Mouse (Mus musculus): ENCODE results near the gene Tdp2. TPM values are rescaled to one million over a fixed set of nuclear protein-coding genes. Genes with fewer than 3 reads are reported as not detected.

Tdp2 gene
- total RNA-seq, 2 experiments from 2014 or later = 21.5 to 22.4 TPM

DNA sequence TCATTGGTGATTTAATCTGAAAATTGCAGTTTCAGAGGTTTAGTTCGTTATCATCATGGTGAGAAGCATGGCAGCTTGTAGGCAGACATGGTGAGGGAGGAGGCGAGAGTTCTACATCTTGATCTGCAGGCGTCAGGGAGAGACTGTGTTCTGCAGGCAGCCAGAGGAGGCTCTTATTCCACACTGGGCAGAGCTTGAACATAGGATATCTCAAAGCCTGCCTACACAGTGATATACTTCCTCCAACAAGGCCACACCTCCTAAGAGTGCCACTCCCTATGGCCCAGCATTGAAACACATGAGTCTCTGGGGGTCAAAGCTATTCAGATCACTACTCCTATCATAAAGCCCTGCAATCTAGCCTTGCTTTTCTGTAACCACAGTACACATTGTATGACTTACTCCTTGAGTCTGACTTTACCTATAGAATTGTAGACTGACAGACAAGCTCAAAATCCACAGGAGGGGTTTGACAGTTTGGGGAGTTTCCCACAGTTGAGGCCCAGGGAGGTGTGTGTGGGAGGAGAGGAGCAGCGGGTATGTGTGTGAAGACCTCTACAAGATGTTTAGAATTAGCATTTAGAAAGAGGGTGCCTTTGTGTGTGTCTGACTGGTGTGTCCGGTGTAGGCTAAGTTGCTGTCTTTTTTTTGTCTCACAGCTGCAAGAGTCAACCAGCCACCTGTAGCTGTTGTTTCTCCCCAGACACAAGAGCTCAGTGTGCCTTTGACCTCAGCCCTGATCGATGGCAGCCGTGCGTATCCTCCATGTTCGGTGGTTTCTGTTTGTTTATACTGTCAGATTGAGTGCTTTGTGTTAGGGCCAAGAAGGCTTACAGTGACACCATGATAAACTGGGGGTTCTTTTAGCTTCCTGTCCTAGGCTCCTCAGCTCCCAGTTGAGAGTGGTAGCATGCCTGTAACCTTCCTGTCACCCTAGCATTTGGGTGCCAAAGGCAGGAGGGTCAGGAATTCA lies 35.2 kb downstream of the Tdp2 start:
- intact Hi-C loops (cut with DNase I) = no loop called here
- no peak for DNase-seq (ENCODE audit: extremely low spot score in 1 of 2, low spot score in 2 of 2)

GRCm38 (mm10) chr13:24867789-24868188 lies 36.3 kb downstream of the Tdp2 start:
- DNase-seq (ENCODE audit: extremely low spot score in 1 of 2, low spot score in 2 of 2) = no peak
- intact Hi-C loops (cut with DNase I) = no loop called here

- intact Hi-C loops (cut with DNase I) = no loop called here
- DNase-seq (ENCODE audit: extremely low spot score in 1 of 2, low spot score in 2 of 2) = no peak
Observed at GRCm38 (mm10) chr13:24868233-24868632, 36.8 kb downstream of the Tdp2 start.

DNA sequence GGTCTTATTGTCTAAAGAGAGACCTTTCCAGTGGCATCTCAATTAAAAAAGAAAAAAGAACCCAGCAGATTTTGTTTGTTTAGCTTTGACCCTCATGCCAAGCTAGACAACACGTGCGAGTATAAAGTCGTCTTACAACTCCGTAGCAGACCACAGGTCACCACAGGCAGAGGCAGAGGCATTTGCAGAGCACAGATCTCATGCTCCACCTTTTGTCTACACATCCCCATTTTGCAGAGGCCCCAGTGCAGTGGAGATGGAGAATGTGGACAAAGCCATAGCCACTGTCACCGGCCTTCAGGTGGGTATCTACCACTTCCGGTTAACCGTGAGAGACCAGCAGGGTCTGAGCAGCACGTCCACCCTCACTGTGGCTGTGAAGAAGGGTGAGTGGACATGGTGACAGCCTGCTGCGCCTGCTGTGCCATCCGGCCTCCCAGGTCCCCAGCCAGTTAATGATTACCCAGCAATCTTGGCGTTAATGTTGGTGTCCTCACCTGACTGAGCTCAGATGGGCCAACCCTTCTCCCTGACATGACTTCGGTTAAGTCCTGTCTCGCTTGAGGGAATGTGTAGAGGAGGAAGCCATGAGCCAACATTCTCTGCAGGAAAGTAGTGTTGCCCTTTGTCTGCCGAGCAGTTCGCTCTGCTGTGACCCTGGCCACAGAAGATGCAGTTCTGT lies 48.0 kb downstream of the Tdp2 start:
- intact Hi-C loops (cut with DNase I) = no loop called here
- DNase-seq (ENCODE audit: extremely low spot score in 1 of 2, low spot score in 2 of 2) = no peak

DNA sequence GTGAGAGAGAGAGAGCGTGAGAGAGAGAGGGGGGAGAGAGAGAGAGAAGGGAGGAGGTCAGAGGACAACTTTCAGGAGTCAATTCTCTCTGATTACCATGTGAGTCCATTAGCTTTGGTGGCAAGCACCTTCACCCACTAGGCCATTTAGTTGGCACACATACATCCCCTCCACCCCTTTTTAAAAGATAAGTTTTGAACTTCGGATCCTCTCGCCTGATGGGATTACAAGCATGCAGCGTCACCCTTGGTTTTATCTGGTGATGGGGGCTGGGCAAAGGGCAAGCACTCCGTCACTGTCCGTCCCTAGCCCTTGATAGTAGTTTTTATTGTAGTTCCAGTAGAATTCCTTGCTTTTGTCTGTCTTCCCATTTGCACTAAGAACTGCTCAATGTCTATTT lies 48.7 kb downstream of the Tdp2 start:
- intact Hi-C loops (cut with DNase I) = no loop called here
- no peak for DNase-seq (ENCODE audit: extremely low spot score in 1 of 2, low spot score in 2 of 2)

DNA sequence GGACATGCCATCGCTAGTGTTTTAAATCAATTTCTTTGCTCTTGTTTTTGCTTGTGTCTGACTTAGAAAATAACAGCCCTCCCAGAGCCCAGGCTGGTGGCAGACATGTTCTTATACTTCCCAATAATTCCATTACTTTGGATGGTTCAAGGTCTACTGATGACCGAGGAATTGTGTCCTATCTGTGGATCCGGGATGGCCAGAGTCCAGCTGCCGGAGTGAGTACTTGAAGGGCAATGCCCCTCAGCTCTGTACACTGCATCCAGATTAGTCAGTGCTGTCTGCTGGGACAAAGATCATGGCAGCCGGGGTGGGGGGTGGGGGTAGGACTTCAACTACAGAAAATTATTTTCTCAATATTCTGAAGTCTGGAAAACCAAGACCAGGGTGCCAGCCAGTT lies 49.2 kb downstream of the Tdp2 start:
- intact Hi-C loops (cut with DNase I) = no loop called here
- DNase-seq (ENCODE audit: extremely low spot score in 1 of 2, low spot score in 2 of 2) = no peak

DNA sequence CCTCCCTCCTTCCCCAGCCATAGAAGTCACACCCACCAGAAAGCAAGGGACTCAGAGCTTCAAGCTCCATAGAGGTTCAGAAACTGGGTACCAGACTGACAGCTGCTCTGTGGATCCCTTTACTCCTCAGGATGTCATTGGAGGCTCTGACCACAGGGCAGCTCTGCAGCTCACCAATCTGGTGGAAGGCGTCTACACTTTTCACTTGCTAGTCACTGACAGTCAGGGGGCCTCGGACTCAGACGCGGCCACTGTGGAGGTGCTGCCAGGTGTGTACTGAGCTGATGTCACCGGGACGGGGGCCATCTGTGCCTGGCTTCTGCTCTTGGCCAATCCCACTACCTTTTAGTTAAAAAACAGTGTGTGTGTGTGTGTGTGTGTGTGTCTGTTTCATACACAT lies 50.9 kb downstream of the Tdp2 start:
- DNase-seq (ENCODE audit: extremely low spot score in 1 of 2, low spot score in 2 of 2) = no peak

DNA sequence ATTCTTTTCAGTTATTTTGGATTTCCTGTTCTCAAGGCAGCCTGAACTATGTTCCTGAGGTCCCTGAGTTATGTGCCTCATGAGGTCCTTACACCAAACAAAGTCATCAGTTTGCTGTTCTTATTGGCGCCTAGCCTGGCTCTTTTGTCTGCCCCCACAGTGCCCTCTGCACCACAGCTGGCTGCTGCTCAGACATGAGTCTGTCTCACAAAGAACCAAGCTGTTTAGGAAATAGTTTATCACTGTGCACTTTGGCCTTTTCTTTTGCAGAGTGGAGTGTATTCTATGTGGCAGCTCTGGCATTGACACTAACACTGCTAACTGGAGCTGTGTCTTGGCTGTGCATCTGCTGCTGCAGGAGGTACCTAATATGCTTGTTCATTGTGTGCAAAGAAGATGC lies 58.1 kb downstream of the Tdp2 start:
- intact Hi-C loops (cut with DNase I) = no loop called here

More for the DNA sequence above, 50.9 kb downstream of the Tdp2 start:
- intact Hi-C loops (cut with DNase I) = no loop called here

More for the DNA sequence above, 58.1 kb downstream of the Tdp2 start:
- no peak for DNase-seq (ENCODE audit: extremely low spot score in 1 of 2, low spot score in 2 of 2)

Other genes with a start within 250 kb of the Tdp2 start
- 10 to 100 TPM; 69.2 to 71.9 TPM for gene Ripor2, start 249.5 kb upstream of the Tdp2 start, total RNA-seq (2021)
- not detected for gene Armh2, start 90.4 kb upstream of the Tdp2 start, total RNA-seq (2021)
- 1 to 10 TPM; 3.8 to 4.0 TPM for gene Gmnn, start 69.8 kb upstream of the Tdp2 start, total RNA-seq (2021)
- gene BC005537, start 30.0 kb upstream of the Tdp2 start, total RNA-seq (2021) = 100 to 1,000 TPM; 224 TPM
- 10 to 100 TPM; 42.0 to 49.5 TPM for gene Acot13, start 139 bp upstream of the Tdp2 start, total RNA-seq (2021)
- 10 to 100 TPM; 30.4 to 33.3 TPM for gene D130043K22Rik, start 13.5 kb downstream of the Tdp2 start, total RNA-seq (2021)
- 10 to 100 TPM; 67.4 to 67.6 TPM for gene Aldh5a1, start 106.0 kb downstream of the Tdp2 start, total RNA-seq (2021)
- gene Gpld1, start 111.5 kb downstream of the Tdp2 start, total RNA-seq (2021) = 10 to 100 TPM in 1 of 2 experiments, 1 to 10 TPM in 1; 7.8 to 11.8 TPM
- 10 to 100 TPM; 45.9 to 46.9 TPM for gene Mrs2, start 188.7 kb downstream of the Tdp2 start, total RNA-seq (2021)
- 1 to 10 TPM; 6.7 to 9.4 TPM for gene Dcdc2a, start 224.3 kb downstream of the Tdp2 start, total RNA-seq (2021)

Measured in left cerebral cortex, postnatal 10 days (tissue).